Mouse (Mus musculus) forebrain, embryonic 11.5 days (tissue): ENCODE measurements around the gene Btn1a1. TPM values are rescaled to one million over a fixed set of nuclear protein-coding genes. Genes with fewer than 3 reads are reported as not detected.

ENCODE experiments used
- ATAC-seq: fragments of 200-750 bp; cut with Nextera tagmentation; replicated peaks from 2 replicates; pipeline ENCODE4 v1.8.0; 2017; ENCODE audit warnings: moderate TSS enrichment; ENCODE audit not compliant: low FRiP score
- DNase-seq: peaks from one replicate; pipeline ENCODE4 v3.0.0-alpha.2; 2017; ENCODE audit warnings: low spot score
- H3K27ac ChIP-seq: fragments of 300-500 bp; sonication (generic); 2 replicates; pipeline ENCODE4 v1.5.1; 2014; ENCODE audit warnings: low read depth, low read length
- H3K27me3 ChIP-seq: fragments of 300-500 bp; sonication (generic); 2 replicates; pipeline ENCODE4 v1.6.1; 2014; ENCODE audit warnings: mild to moderate bottlenecking, low read length, mixed read lengths; ENCODE audit not compliant: control insufficient read depth, insufficient read depth
- H3K36me3 ChIP-seq: fragments of 300-500 bp; sonication (generic); 2 replicates; pipeline ENCODE4 v1.6.1; 2014; ENCODE audit warnings: mild to moderate bottlenecking, low read length, moderate library complexity, mixed read lengths; ENCODE audit not compliant: control insufficient read depth, insufficient read depth
- H3K4me1 ChIP-seq: fragments of 300-500 bp; sonication (generic); replicated peaks from 2 replicates; pipeline ENCODE4 v1.6.1; 2014; ENCODE audit warnings: low read length, mixed read lengths; ENCODE audit not compliant: control insufficient read depth, insufficient read depth
- H3K4me2 ChIP-seq: fragments of 300-500 bp; sonication (generic); 2 replicates; pipeline ENCODE4 v1.6.1; 2014; ENCODE audit warnings: low read depth, mild to moderate bottlenecking, low read length, moderate library complexity, mixed read lengths; ENCODE audit not compliant: severe bottlenecking
- H3K4me3 ChIP-seq: fragments of 300-500 bp; sonication (generic); 2 replicates; pipeline ENCODE4 v1.5.1; 2014; ENCODE audit warnings: low read depth, low read length
- H3K9ac ChIP-seq: fragments of 300-500 bp; sonication (generic); 2 replicates; pipeline ENCODE4 v1.6.1; 2014; ENCODE audit warnings: low read length
- H3K9me3 ChIP-seq: fragments of 300-500 bp; sonication (generic); 2 replicates; pipeline ENCODE4 v1.6.1; 2016; ENCODE audit warnings: low read length, mixed read lengths; ENCODE audit not compliant: control insufficient read depth
- WGBS: fragments of 180-500 bp; shearing (Covaris S2); extraction: QIAGEN DNeasy Blood & Tissue Kit; methylation state at CpG from one replicate; pipeline ENCODE4 v1.1.7; 2014; 5-methylcytosine and 5-hydroxymethylcytosine counted together
- polyA plus RNA-seq: library from polyadenylated mRNA; unstranded; fragments of >200 nt; fragmentation: Nextera tagmentation; extraction: Ambion mirVana; gene quantifications from 2 replicates; pipeline ENCODE4 v1.2.1, GENCODE M21; 2014

Gene Btn1a1
- polyA plus RNA-seq = 0.17 and 0.19 TPM in 2 replicates

- peak within 1 kb of the TSS; percentile 73 for H3K4me2 ChIP-seq
- no peaks in the 10 kb centered on the region for H3K27me3 ChIP-seq
- ATAC-seq (no peak), DNase-seq (peak; percentile 53)
- 1% methylated on average over 7 of the region's 7 CpGs for WGBS
- H3K4me1 ChIP-seq = no peaks in the 10 kb centered on the region; the same call in 1 of the 2 replicates
- no peaks in the 10 kb centered on the region for H3K36me3 ChIP-seq
- no peak within 1 kb of the TSS for H3K27ac ChIP-seq
- H3K9me3 ChIP-seq = no peaks in the 10 kb centered on the region
- peak within 1 kb of the TSS; percentile 63 for H3K9ac ChIP-seq
- peak within 1 kb of the TSS; percentile 54 for H3K4me3 ChIP-seq
Observed at GRCm38 (mm10) chr13:23465600-23466109, at the start of gene Btn1a1. Gene Btn1a1, minus strand, starts transcription at chr13:23465901.

- H3K4me3 ChIP-seq = no peak overlapping the region
Observed at GRCm38 (mm10) chr13:23515281-23515680, 49.6 kb upstream of the Btn1a1 start.

GRCm38 (mm10) chr13:23513517-23513916 lies 47.8 kb upstream of the Btn1a1 start:
- Histone ChIP-seq H3K36me3 (no peaks in the 10 kb centered on the region), H3K4me1 (0 out of 2 replicates have a peak, but pooled peaks cover 3% of the 10 kb centered on the region), H3K27me3 (no peaks in the 10 kb centered on the region), H3K4me3 (no peak overlapping the region), H3K27ac (no peak overlapping the region), H3K9ac (no peak overlapping the region), H3K9me3 (no peaks in the 10 kb centered on the region), H3K4me2 (no peak overlapping the region)
- no peak for DNase-seq
- WGBS = 91% methylated on average over 1 of the region's 1 CpGs
- ATAC-seq = no peak

More at GRCm38 (mm10) chr13:23515281-23515680, 49.6 kb upstream of the Btn1a1 start:
- H3K4me2 ChIP-seq = no peak overlapping the region
- WGBS = 67% methylated on average over 5 of the region's 5 CpGs
- no peaks in the 10 kb centered on the region for H3K9me3 ChIP-seq
- H3K9ac ChIP-seq = no peak overlapping the region
- DNase-seq = no peak
- H3K4me1 ChIP-seq = 0 out of 2 replicates have a peak, but pooled peaks cover 3% of the 10 kb centered on the region
- ATAC-seq = no peak
- no peaks in the 10 kb centered on the region for H3K27me3 ChIP-seq
- no peaks in the 10 kb centered on the region for H3K36me3 ChIP-seq
- H3K27ac ChIP-seq = no peak overlapping the region

- H3K9ac ChIP-seq = no peak overlapping the region
- no peak overlapping the region for H3K27ac ChIP-seq
- H3K27me3 ChIP-seq = no peaks in the 10 kb centered on the region
- no peak for ATAC-seq
- no peaks in the 10 kb centered on the region for H3K36me3 ChIP-seq
- H3K4me2 ChIP-seq = no peak overlapping the region
- H3K9me3 ChIP-seq = no peaks in the 10 kb centered on the region
- no peak for DNase-seq
- H3K4me3 ChIP-seq = no peak overlapping the region
- WGBS = 42% methylated on average over 1 of the region's 1 CpGs
- H3K4me1 ChIP-seq = peaks cover under 1% of the 10 kb centered on the region; the same call in 1 of the 2 replicates
Observed at GRCm38 (mm10) chr13:23510127-23510526, 44.4 kb upstream of the Btn1a1 start.

GRCm38 (mm10) chr13:23506819-23507515 lies 41.3 kb upstream of the Btn1a1 start:
- ATAC-seq (no peak), DNase-seq (peak; percentile 74)
- H3K4me1 ChIP-seq = peaks cover 2% of the 10 kb centered on the region; the same call in 1 of the 2 replicates
- no peaks in the 10 kb centered on the region for H3K27me3 ChIP-seq
- no peaks in the 10 kb centered on the region for H3K9me3 ChIP-seq
- no peak overlapping the region for H3K9ac ChIP-seq
- no peaks in the 10 kb centered on the region for H3K36me3 ChIP-seq
- H3K27ac ChIP-seq = no peak overlapping the region
- H3K4me2 ChIP-seq = peak overlapping the region; percentile 26; the same call in 1 of the 2 replicates
- H3K4me3 ChIP-seq = no peak overlapping the region
- 11% methylated on average over 14 of the region's 14 CpGs for WGBS

GRCm38 (mm10) chr13:23506351-23506750 lies 40.6 kb upstream of the Btn1a1 start:
- H3K4me1 ChIP-seq = peaks cover 2% of the 10 kb centered on the region; the same call in 1 of the 2 replicates
- ATAC-seq (no peak), DNase-seq (peak; percentile 78)
- H3K27me3 ChIP-seq = no peaks in the 10 kb centered on the region
- no peak overlapping the region for H3K9ac ChIP-seq
- no peaks in the 10 kb centered on the region for H3K36me3 ChIP-seq
- H3K4me2 ChIP-seq = peak overlapping the region; percentile 55; the same call in 1 of the 2 replicates
- H3K27ac ChIP-seq = no peak overlapping the region
- no peaks in the 10 kb centered on the region for H3K9me3 ChIP-seq
- H3K4me3 ChIP-seq = peak overlapping the region; percentile 28
- WGBS = 1% methylated on average over 13 of the region's 13 CpGs

- peaks cover 2% of the 10 kb centered on the region; the same call in 1 of the 2 replicates for H3K4me1 ChIP-seq
- peak overlapping the region; percentile 28 for H3K4me3 ChIP-seq
- DNase-seq (peak; percentile 70), ATAC-seq (no peak; the same call in 1 of the 2 replicates)
- no peaks in the 10 kb centered on the region for H3K9me3 ChIP-seq
- H3K27me3 ChIP-seq = no peaks in the 10 kb centered on the region
- no peaks in the 10 kb centered on the region for H3K36me3 ChIP-seq
- 2% methylated on average over 14 of the region's 14 CpGs for WGBS
- peak overlapping the region; percentile 47; the same call in 1 of the 2 replicates for H3K9ac ChIP-seq
- peak overlapping the region; percentile 55 for H3K4me2 ChIP-seq
- no peak overlapping the region for H3K27ac ChIP-seq
Observed at GRCm38 (mm10) chr13:23505662-23506345, 40.1 kb upstream of the Btn1a1 start.

- Histone ChIP-seq H3K9me3 (no peaks in the 10 kb centered on the region), H3K36me3 (no peaks in the 10 kb centered on the region), H3K4me1 (peaks cover 6% of the 10 kb centered on the region; the same call in 1 of the 2 replicates), H3K27me3 (no peaks in the 10 kb centered on the region), H3K4me2 (peak overlapping the region; percentile 6; the same call in 1 of the 2 replicates), H3K27ac (no peak overlapping the region), H3K9ac (no peak overlapping the region), H3K4me3 (peak overlapping the region; percentile 5; the same call in 1 of the 2 replicates)
- DNase-seq = peak; percentile 72
- no peak; the same call in 1 of the 2 replicates for ATAC-seq
- under 1% methylated on average over 9 of the region's 9 CpGs for WGBS
Observed at GRCm38 (mm10) chr13:23503797-23504196, 38.1 kb upstream of the Btn1a1 start.
